ENCODE assay signal across 8 mouse cellular contexts in the genomic region with DNA sequence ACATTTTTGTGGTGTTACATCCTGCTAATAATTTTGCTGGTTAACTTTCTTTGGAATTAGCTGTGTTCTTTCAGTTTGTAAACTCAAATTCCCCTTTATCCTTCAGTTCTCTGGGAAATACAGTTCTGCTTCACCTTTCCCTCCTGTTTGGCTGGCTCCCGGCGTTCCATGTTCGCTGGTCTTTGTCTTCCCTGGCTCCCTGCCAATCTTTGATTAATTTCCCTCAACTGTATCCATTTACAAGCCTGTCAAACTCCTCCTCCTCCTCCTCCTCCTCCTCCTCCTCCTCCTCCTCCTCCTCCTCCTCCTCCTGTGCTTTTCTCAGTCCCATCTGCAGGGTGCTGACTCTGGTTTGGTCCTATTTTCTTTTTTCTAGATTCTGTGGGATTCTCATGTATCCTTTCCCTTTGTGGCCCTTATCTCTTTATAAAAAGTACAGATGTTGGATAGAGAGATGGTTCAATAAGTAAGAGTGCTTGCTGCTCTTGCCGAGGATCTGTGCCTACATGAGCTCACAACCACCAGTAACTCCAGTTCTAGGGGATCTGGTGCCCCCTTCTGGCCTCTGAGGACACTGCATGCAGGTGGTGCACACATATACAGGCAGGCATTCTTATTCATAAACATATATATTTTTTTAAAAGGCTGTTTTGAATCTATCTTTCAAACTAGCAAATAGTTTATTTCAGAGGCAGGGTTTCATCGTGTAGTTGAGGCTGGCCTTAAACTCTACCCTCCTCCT. TPM values are rescaled to one million over a fixed set of nuclear protein-coding genes. Genes with fewer than 3 reads are reported as not detected.
DNase-seq lines count a peak whose midpoint lies in the region; ATAC-seq lines count a peak whose summit lies in the region.

No protein-coding gene starts in this region.

- peaks cover 17% of the 10 kb centered on the region; the same call in 1 of the 2 replicates for H3K36me3 ChIP-seq in kidney, embryonic 16.5 days (ENCODE audit: insufficient read depth, low read length)
- peaks cover 3% of the 10 kb centered on the region for H3K36me3 ChIP-seq in embryonic facial prominence, embryonic 11.5 days (replicated peaks; ENCODE audit: control insufficient read depth, insufficient read depth, low read depth, low read length)

- H3K27me3 ChIP-seq in kidney, embryonic 16.5 days (ENCODE audit: insufficient read depth, low read length): no peaks in the 10 kb centered on the region
- no peaks in the 10 kb centered on the region for H3K27me3 ChIP-seq in embryonic facial prominence, embryonic 11.5 days (ENCODE audit: control insufficient read depth, insufficient read depth, low read length)

- no peak overlapping the region for H3K4me2 ChIP-seq in kidney, embryonic 16.5 days (replicated peaks; ENCODE audit: low read depth, low read length)
- H3K4me2 ChIP-seq in embryonic facial prominence, embryonic 11.5 days (ENCODE audit: low read depth, low read length): no peak overlapping the region

- H3K9me3 ChIP-seq in kidney, embryonic 16.5 days (ENCODE audit: low read length): 0 out of 2 replicates have a peak, but pooled peaks cover 3% of the 10 kb centered on the region
- H3K9me3 ChIP-seq in embryonic facial prominence, embryonic 11.5 days (replicated peaks; ENCODE audit: control insufficient read depth, low read length): no peaks in the 10 kb centered on the region

- H3K27ac ChIP-seq in kidney, embryonic 16.5 days (ENCODE audit: low read length): no peak overlapping the region
- no peak overlapping the region for H3K27ac ChIP-seq in embryonic facial prominence, embryonic 11.5 days (replicated peaks; ENCODE audit: low read depth, low read length)

- peak; percentile 64 for DNase-seq in kidney, adult 18-20 months
- peak; percentile 73 for DNase-seq in CD4-positive, CD25-positive, alpha-beta regulatory T cell, adult 2 months (ENCODE audit: low read depth, low spot score)
- DNase-seq in R1 (ENCODE audit: low read depth, low spot score) (peak; percentile 68), adipocyte (ENCODE audit: low spot score) (no peak)
- DNase-seq in embryonic facial prominence, embryonic 11.5 days (ENCODE audit: low spot score): peak; percentile 53
- peak; percentile 66 to 81 for DNase-seq in left cerebral cortex, postnatal 14 days (ENCODE audit: low spot score in 2 of 2)

- H3K4me1 ChIP-seq in kidney, embryonic 16.5 days (ENCODE audit: insufficient read depth, low read length): peaks cover 5% of the 10 kb centered on the region; the same call in 1 of the 2 replicates
- H3K4me1 ChIP-seq in embryonic facial prominence, embryonic 11.5 days (ENCODE audit: control insufficient read depth, insufficient read depth, low read length): no peaks in the 10 kb centered on the region

- intact Hi-C loops in left cerebral cortex, postnatal 14 days (cut with DNase I): loop anchor here (5.0 kb wide), 1 partner anchor 53 kb away; no protein-coding TSS in a partner anchor

- H3K4me3 ChIP-seq in kidney, embryonic 16.5 days (ENCODE audit: low read length): no peak overlapping the region
- H3K4me3 ChIP-seq in embryonic facial prominence, embryonic 11.5 days (ENCODE audit: low read depth, low read length): no peak overlapping the region

- no peak for ATAC-seq in kidney, embryonic 16.5 days (ENCODE audit: low FRiP score, low TSS enrichment)
- ATAC-seq in embryonic facial prominence, embryonic 11.5 days (replicated peaks; ENCODE audit: insufficient number of reproducible peaks, low FRiP score, low TSS enrichment, low read depth): no peak
- 0 out of 2 replicates have a peak, but pooled peaks have one; percentile 44 for ATAC-seq in neutrophil, adult 5-6 weeks (ENCODE audit: extremely low read depth, insufficient number of reproducible peaks, low FRiP score, poor library complexity, severe bottlenecking)

- WGBS in kidney, embryonic 16.5 days: 54% methylated on average over 5 of the region's 5 CpGs
- WGBS in embryonic facial prominence, embryonic 11.5 days: 83% methylated on average over 5 of the region's 5 CpGs

- H3K9ac ChIP-seq in kidney, embryonic 16.5 days (replicated peaks; ENCODE audit: low read length): no peak overlapping the region
- no peak overlapping the region for H3K9ac ChIP-seq in embryonic facial prominence, embryonic 11.5 days (replicated peaks; ENCODE audit: low read length)

RNA-seq across cellular contexts. Expression of gene Dpy19l3, which starts 13.6 kb away (rescaled TPM):
- polyA plus RNA-seq in kidney, embryonic 16.5 days (2015; fragmentation: Nextera tagmentation; extraction: Ambion mirVana): 26.9 and 27.5 TPM in 2 replicates
- polyA plus RNA-seq in embryonic facial prominence, embryonic 11.5 days (2014; fragmentation: Nextera tagmentation; extraction: Ambion mirVana): 39.2 and 39.5 TPM in 2 replicates
- total RNA-seq in left cerebral cortex, postnatal 14 days (2021): 10 to 100 TPM; 58.7 to 61.6 TPM
- total RNA-seq in neutrophil, adult 5-6 weeks (2017): 8.7 and 15.1 TPM in 2 replicates
